Mouse (Mus musculus) kidney, postnatal 14 days (tissue): Measurements from ENCODE around the gene Golga7b.

ENCODE experiments used
- DNase-seq: peaks from one replicate; pipeline ENCODE4 v3.0.0; 2022; ENCODE audit warnings: mixed read lengths

Golga7b gene

GRCm38 (mm10) chr19:42247519-42247918, at the start of gene Golga7b:
TSS of gene Golga7b (plus strand) at chr19:42247574.
- DNase-seq, result no peak

- no peak for DNase-seq
Observed at GRCm38 (mm10) chr19:42198026-42198425, 49.3 kb upstream of the Golga7b start.

GRCm38 (mm10) chr19:42201696-42202381, 45.5 kb upstream of the Golga7b start, which contains the start of gene Sfrp5:
TSS of gene Sfrp5 (minus strand) at chr19:42202252.
- no peak for DNase-seq

DNA sequence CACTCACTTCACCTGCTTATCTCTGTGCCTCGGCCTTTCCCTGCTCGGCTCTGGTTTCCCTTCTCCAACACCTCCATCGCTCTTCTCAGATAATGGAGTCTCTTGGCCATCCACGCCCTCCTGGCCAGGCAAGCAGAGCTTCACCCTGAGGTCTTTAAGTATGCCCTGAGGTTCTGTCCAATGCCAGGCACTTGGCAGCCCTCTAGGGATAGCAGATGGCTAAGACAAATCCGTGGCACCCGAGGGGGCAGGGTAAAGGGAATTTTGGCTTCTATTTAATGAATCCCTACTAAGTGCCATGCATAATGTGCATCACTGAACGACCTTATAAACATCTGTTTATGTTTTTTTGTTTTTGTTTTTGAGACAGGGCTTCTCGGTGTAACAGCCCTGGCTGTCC, 44.9 kb upstream of the Golga7b start:
- DNase-seq, result no peak

- no peak for DNase-seq
Observed at GRCm38 (mm10) chr19:42204306-42204705, 43.1 kb upstream of the Golga7b start.

- DNase-seq, result no peak
Observed at GRCm38 (mm10) chr19:42205201-42205600, 42.2 kb upstream of the Golga7b start.

GRCm38 (mm10) chr19:42209485-42209884, 37.9 kb upstream of the Golga7b start:
- DNase-seq, result no peak

- DNase-seq, result no peak
Observed at GRCm38 (mm10) chr19:42209976-42210375, 37.4 kb upstream of the Golga7b start.

DNA sequence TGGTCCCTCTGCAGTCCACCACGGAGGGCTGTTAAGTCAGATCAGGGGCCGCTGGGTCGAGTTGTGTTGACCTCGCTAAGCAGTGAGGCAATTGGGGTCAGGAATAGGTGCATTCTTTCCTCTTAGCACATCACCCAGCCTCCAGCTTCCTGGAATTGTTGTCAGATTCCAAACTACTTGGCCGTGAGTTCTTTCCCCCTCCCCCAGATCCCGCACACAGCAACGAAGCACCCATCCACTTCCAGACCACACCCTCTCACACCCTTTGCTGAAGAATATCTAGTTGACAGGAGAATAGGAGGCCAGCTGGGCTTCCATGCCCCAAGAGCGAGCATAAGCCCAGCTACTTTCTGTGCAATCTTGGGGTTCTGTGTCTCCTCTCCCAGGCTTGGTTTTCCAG, 35.4 kb upstream of the Golga7b start:
- DNase-seq, result no peak

GRCm38 (mm10) chr19:42214601-42215000, 32.8 kb upstream of the Golga7b start:
- no peak for DNase-seq

DNA sequence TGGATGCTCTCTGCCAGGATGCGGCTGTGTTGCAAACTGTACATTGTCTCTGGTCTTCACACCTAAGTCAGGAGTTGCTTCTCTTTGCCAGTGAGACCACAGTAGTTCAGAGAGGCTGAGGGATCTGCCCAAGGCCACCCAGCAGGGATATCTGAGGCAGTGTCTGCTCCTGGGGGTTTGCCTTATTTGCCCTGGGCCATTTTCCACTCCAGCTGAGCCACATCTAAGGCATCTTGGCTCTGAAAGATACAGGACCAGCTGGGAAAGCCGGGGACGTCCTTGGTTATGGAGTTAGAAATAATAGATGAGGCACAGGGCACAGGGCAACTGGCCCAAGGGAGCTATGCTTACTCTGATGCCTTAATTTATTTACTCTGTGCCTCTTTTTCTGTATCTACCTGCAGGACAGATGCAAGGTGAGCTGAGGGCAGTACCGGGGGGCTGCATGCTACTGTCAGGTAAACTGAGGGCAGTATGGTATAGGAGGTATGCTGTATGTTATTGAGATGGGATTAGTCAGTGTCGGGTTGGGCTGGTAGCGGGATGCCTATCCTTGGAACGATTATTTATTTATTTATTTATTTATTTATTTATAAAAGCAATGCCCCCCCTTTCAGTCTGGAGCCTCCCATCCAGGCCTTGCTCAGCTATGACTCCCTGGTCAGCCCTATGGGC, 30.5 kb upstream of the Golga7b start:
- DNase-seq, result no peak

DNA sequence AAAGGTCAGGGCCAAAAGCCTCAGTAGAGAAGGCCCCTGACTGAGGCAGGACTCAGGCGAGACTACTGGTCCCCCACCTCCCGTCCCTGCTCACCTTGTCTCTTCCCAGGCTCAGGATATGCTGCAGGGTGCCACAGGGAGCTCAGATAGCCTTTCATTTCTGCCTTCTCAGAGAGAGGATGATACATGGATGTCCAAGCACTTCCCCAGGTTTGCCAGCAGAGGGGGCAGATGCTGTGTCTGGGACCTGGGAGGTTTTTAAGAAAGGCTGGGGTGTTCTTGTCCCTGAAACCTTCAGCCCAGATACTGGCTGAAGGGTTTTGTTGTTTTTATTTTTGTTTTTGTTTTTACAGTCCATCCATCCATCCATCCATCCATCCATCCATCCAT, 30.0 kb upstream of the Golga7b start:
- no peak for DNase-seq

DNA sequence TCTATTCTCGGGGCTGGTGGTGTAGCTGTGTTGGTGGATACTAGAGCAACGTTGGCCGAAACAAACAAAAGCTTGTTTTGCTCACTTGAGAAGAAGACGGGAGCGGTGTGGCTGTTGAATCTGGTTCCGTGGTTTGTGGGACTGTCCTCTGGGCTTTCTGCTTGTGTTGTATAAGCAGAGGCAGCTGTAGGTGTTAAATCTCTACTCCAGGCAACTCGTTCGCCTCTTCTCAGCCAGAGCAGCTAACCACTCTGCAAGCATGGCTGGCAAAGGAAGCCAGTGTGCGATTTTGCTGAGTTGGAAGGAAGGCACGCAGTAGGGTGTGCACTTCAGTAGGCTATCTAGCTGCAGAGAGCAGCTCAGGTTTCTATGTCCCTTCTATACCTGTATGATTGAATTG, 20.9 kb upstream of the Golga7b start:
- no peak for DNase-seq

DNA sequence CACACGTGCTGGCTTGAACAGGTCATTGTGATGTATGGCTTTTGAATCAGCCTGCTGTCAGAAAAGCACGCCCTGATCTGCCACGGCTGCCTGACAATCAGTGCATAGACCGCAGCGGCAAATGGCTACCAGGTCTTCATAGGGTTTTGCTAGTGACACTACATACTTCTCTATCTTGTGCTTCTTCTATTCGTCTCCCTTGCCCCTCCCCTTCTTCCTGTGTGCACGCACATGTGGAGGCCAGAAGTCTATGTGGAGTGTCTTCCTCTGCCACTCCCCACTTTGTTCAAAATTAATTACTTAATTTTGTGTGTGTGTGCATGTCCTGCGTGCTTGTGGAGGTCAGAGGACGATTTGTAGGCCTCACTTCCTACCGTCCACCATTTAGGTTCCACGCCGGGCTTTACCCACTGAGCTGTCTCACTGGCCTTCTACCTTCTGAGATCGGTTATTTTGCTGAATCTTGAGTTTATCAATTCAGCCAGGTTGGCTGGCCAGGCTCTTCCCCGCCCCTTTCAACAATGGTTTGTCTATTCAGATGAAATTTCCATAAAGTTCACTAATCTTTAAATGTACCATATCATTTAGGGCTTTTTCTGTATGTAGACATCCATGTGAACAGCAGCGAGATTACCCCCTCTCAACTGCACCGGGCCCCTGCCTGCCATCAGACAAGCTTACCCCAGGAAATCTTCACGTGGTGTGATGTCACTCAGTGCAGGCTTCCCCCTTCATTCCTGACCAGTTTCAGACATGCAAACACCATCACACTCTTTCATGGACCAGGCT, 17.7 kb upstream of the Golga7b start:
- no peak for DNase-seq

DNA sequence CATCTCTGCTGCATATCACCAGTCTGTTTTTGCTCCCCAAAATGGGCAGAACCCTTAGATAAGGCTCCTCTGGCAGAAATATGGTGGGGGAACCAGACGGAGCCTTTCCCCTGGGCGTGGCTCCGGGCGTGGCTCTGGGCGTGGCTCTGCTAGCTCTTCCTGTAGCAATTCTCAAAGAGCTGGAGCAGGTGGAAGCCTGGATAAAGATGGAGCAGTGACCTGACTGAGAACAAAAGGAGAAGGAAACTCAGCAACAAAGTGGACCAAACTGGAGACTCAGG, 17.1 kb upstream of the Golga7b start:
- DNase-seq, result no peak

- no peak for DNase-seq
Observed at GRCm38 (mm10) chr19:42230986-42231385, 16.4 kb upstream of the Golga7b start.

DNA sequence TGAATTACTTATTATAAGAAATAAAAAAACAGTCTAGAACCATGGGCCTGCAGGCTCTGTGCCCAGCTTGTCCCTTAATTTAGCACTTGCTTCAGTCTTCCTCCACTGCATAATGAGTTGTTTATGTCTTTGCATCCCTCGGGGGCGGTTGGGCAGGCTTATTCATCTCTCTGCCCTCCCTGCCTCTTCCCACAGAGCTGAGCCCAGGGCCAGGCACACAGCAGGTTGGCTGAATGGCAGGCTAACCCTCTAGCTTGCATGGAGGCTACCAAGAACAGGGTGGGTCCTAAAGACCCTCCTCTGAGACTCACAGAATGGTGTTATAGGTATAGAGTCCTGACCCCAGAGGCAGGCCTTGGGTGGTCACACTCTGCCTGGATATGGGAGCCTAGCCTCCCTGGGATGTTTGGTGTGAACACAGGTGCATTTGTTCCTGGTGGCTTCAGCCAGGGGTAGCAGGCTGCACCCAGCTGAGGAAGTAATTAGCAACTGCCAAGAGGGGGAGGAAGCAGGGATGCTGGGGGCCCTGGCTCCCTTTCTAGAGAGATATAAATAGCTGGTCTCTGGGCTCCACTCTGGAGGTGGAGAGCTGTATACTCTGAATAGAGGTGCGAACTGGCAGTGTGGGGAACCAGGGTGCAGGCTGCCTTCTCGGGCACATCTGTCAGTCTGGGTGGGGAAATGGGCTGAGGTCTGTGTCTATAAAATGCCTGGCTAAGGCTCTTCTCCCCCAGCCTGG, 9.6 kb upstream of the Golga7b start:
- DNase-seq, result no peak

GRCm38 (mm10) chr19:42238341-42238715, 9.0 kb upstream of the Golga7b start:
- DNase-seq, result no peak

- DNase-seq, result no peak
Observed at GRCm38 (mm10) chr19:42240881-42241280, 6.5 kb upstream of the Golga7b start.

GRCm38 (mm10) chr19:42243401-42243800, 4.0 kb upstream of the Golga7b start:
- no peak for DNase-seq

GRCm38 (mm10) chr19:42246626-42247025, 748 bp upstream of the Golga7b start:
- DNase-seq, result no peak

GRCm38 (mm10) chr19:42249976-42250914, 2.9 kb downstream of the Golga7b start:
- no peak for DNase-seq
